Mouse (Mus musculus) hindbrain, embryonic 11.5 days (tissue): ENCODE measurements around the gene Ddb2. TPM values are rescaled to one million over a fixed set of nuclear protein-coding genes. Genes with fewer than 3 reads are reported as not detected.

Experiments
- ATAC-seq: fragments of 200-750 bp; cut with Nextera tagmentation; 2 replicates; pipeline ENCODE4 v1.8.0; 2017; ENCODE audit warnings: mild to moderate bottlenecking, moderate TSS enrichment, moderate library complexity; ENCODE audit not compliant: low FRiP score
- DNase-seq: peaks from one replicate; pipeline ENCODE4 v3.0.0-alpha.2; 2015; ENCODE audit warnings: low spot score
- H3K27ac ChIP-seq: fragments of 300-500 bp; sonication (generic); 2 replicates; pipeline ENCODE4 v1.5.1; 2014; ENCODE audit warnings: mild to moderate bottlenecking, low read depth, low read length
- H3K27me3 ChIP-seq: fragments of 300-500 bp; sonication (generic); 2 replicates; pipeline ENCODE4 v1.6.1; 2014; ENCODE audit warnings: mild to moderate bottlenecking, low read length, moderate library complexity, mixed read lengths; ENCODE audit not compliant: control insufficient read depth, insufficient read depth
- H3K36me3 ChIP-seq: fragments of 300-500 bp; sonication (generic); 2 replicates; pipeline ENCODE4 v1.6.1; 2014; ENCODE audit warnings: mild to moderate bottlenecking, low read length, moderate library complexity, mixed read lengths; ENCODE audit not compliant: control insufficient read depth, insufficient read depth
- H3K4me1 ChIP-seq: fragments of 300-500 bp; sonication (generic); replicated peaks from 2 replicates; pipeline ENCODE4 v1.6.1; 2014; ENCODE audit warnings: low read length, mixed read lengths; ENCODE audit not compliant: control insufficient read depth, insufficient read depth
- H3K4me2 ChIP-seq: fragments of 300-500 bp; sonication (generic); replicated peaks from 2 replicates; pipeline ENCODE4 v1.6.1; 2014; ENCODE audit warnings: mild to moderate bottlenecking, low read depth, low read length
- H3K4me3 ChIP-seq: fragments of 300-500 bp; sonication (generic); 2 replicates; pipeline ENCODE4 v1.5.1; 2014; ENCODE audit warnings: low read depth, low read length
- H3K9ac ChIP-seq: fragments of 300-500 bp; sonication (generic); 2 replicates; pipeline ENCODE4 v1.6.1; 2014; ENCODE audit warnings: low read depth, low read length
- H3K9me3 ChIP-seq: fragments of 300-500 bp; sonication (generic); 2 replicates; pipeline ENCODE4 v1.6.1; 2016; ENCODE audit warnings: low read length; ENCODE audit not compliant: control insufficient read depth
- WGBS: fragments of 180-500 bp; shearing (Covaris S2); extraction: QIAGEN DNeasy Blood & Tissue Kit; methylation state at CpG from one replicate; pipeline ENCODE4 v1.1.7; 2014; 5-methylcytosine and 5-hydroxymethylcytosine counted together
- polyA plus RNA-seq: library from polyadenylated mRNA; unstranded; fragments of >200 nt; fragmentation: Nextera tagmentation; extraction: Ambion mirVana; gene quantifications from 2 replicates; pipeline ENCODE4 v1.2.1, GENCODE M21; 2014

Gene Ddb2
- polyA plus RNA-seq, 1 experiment from 2014 or later, result 6.2 TPM

DNA sequence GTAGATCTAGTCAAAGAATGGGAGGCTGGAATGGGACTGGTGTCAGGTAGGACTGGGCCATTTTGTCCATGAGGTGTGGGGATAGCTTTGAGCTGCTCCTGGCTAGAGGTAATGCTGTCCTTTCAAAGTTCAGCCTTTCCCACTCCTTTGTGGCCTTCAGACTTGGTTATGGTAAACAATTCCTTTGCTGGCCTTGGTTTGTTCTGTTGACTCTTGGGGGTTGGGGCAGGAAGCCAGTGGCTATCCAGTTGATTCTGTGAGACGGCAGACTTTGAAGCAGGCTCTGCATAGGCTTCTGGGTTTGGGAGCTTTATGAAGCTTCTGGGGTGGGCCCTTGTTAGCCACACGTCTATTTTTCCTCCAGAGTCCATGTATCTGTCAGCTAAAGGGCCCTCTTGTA is 31.9 kb upstream of the Ddb2 start:
- DNase-seq, result no peak
- ATAC-seq, result no peak
- 89% methylated on average over 2 of the region's 2 CpGs for WGBS
- H3K27ac ChIP-seq, result no peak overlapping the region
- H3K27me3 ChIP-seq, result no peaks in the 10 kb centered on the region
- H3K4me2 ChIP-seq, result no peak overlapping the region
- no peak overlapping the region for H3K4me3 ChIP-seq
- no peaks in the 10 kb centered on the region; the same call in none of the 2 replicates for H3K4me1 ChIP-seq
- H3K9me3 ChIP-seq, result no peaks in the 10 kb centered on the region
- H3K36me3 ChIP-seq, result peaks cover 12% of the 10 kb centered on the region; the same call in 1 of the 2 replicates
- no peak overlapping the region for H3K9ac ChIP-seq

DNA sequence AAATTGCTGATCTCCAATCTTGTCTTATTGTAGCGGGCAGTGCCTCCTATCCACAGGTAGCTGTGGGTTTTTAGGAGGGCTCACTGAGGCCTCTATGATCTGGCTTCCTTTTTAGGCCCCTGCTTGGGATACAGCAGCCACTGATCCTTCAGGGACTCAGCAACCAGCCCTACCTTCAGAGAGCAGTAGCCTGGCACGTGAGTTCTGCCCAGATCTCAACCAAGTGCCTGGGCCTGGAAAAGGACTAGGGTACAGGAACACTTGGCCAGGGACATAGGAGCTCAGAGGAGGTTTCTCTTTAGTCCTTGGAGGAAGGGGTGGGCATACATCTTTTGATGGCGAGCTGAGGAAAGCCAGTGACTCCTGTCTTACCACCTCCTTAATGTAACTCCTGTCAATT is 31.3 kb upstream of the Ddb2 start:
- Histone ChIP-seq H3K36me3 (peaks cover 9% of the 10 kb centered on the region; the same call in 1 of the 2 replicates), H3K27me3 (no peaks in the 10 kb centered on the region), H3K9ac (no peak overlapping the region), H3K27ac (no peak overlapping the region), H3K4me2 (no peak overlapping the region), H3K9me3 (no peaks in the 10 kb centered on the region), H3K4me3 (no peak overlapping the region), H3K4me1 (no peaks in the 10 kb centered on the region; the same call in none of the 2 replicates)
- ATAC-seq, result no peak
- DNase-seq, result no peak
- 95% methylated on average over 3 of the region's 3 CpGs for WGBS

DNA sequence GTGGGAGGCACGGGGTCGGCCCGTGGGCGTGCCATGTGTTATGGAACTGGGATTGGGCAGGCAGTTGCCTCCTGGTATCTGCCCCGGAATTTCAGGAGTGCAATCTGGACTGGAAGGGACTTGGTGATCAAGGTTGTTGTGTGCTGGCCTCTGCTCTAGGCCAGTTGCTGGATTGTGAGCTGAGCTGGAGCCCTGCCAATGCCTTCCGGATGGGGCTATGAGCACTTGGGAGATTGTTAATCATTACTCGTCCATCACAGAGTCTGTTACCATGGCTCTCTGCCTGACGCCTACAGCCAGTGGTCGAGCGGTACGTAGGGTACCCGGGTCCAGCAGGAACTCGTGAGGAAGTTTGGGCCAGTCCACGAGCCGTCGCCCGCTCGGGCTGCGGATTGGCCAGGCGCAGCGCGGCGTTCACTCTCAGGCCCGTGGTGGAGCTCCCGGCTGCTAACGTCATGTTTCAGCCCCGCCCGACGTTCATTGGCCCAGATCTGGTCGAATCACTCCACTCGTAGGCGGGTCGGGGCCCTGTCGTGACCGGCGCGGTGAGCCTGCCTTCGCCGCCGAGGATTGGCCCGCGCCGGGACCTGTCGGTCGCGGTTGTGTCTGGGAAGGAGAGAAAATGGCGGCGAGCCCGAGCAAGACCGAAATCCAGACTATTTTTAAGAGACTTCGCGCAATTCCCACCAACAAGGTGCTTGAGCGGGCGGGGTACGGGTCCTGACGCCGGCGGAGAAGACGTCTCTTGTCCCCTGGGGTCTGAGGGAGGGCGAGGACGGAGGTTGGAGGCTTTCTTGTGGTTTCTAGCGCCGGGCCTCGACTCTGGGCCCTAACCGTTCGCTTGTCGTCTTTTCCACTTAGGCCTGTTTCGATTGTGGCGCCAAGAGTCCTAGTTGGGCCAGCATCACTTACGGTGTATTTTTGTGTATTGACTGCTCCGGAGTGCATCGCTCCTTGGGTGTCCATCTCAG is 28.2 kb upstream of the Ddb2 start, which contains the start of gene Arfgap2:
Gene Arfgap2 (plus strand): TSS at position 264 of the 971 bp plus-strand sequence.
- H3K27me3 ChIP-seq, result no peaks in the 10 kb centered on the region
- peak within 1 kb of the TSS; percentile 86 for H3K4me3 ChIP-seq
- no peaks in the 10 kb centered on the region; the same call in none of the 2 replicates for H3K4me1 ChIP-seq
- 0 out of 2 replicates have a peak, but pooled peaks cover 6% of the 10 kb centered on the region for H3K36me3 ChIP-seq
- H3K9me3 ChIP-seq, result no peaks in the 10 kb centered on the region
- peak within 1 kb of the TSS; percentile 87 for H3K27ac ChIP-seq
- WGBS, result 2% methylated on average over 72 of the region's 72 CpGs
- H3K4me2 ChIP-seq, result peak within 1 kb of the TSS; percentile 80
- ATAC-seq (peak; percentile 99), DNase-seq (peak; percentile 95)
- peak within 1 kb of the TSS; percentile 92 for H3K9ac ChIP-seq

DNA sequence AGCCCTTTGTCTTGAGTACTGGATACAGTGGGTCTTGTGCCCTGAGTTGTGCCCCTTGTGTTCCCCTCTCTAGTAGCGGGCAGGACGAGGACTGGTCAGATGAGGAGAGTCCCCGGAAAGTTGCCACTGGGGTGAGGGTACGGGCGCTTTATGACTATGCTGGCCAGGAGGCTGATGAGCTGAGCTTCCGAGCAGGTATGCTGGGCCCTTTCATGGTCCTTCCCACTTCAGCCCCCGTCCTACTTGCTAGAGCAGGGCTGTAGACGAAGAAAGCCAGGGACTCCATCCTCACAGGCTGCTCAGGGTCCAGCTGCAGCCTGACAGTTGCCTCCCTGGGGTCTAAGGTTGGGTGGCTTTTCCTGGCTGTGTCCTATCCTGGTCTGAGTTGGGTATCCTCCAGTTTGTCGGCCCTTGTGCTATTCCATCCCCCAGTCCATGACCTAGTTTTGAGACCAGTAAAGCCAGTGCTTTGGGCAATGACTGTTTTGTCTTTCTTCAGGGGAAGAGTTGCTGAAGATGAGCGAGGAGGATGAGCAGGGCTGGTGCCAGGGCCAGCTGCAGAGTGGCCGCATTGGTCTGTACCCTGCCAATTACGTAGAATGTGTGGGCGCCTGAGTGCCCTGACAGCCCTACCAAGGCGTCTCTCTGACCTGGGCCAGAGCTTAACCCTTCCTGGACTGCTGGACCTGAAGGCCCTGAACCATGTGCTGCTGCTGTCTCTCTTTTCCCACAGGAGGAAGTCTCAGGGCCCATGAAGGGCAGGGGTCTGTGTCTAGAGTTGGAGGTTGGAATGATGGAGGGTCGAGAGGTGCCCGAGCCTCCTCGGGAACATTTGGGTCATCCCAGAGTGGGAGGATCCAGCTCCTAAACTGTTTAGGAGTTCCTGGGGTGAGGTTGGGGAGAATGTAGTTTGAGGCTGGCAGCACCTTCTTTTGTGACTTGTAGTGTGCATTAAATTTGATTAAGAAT is 27.2 kb upstream of the Ddb2 start:
- H3K9me3 ChIP-seq, result no peaks in the 10 kb centered on the region
- no peaks in the 10 kb centered on the region for H3K27me3 ChIP-seq
- no peak for DNase-seq
- no peaks in the 10 kb centered on the region; the same call in none of the 2 replicates for H3K4me1 ChIP-seq
- no peak overlapping the region; the same call in 1 of the 2 replicates for H3K4me3 ChIP-seq
- peak overlapping the region; percentile 56 for H3K9ac ChIP-seq
- ATAC-seq, result peak; percentile 1
- H3K27ac ChIP-seq, result peak overlapping the region; percentile 49
- WGBS, result 89% methylated on average over 17 of the region's 17 CpGs
- H3K36me3 ChIP-seq, result 0 out of 2 replicates have a peak, but pooled peaks cover 3% of the 10 kb centered on the region
- H3K4me2 ChIP-seq, result peak overlapping the region; percentile 65

DNA sequence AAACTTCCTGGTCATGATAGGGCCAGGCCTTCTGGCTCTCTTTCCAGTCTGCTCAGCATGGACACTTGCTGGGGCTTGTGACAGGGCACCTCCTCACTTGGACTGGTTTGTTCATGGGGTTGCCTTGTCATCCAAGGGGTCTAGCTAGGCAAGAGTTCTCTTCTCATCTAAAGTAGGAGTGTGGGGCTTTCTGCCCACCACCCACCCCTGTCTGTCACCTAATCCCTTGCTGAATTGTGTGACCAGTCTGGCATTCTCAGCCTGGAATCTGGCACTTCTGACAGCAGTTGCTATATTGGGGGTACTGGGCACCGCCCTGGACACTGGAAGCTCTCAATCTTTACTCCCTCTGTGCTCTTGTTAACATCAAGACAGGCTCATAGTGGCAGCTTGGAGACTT is 22.7 kb upstream of the Ddb2 start:
- Histone ChIP-seq H3K4me2 (no peak overlapping the region), H3K27me3 (peaks cover 12% of the 10 kb centered on the region), H3K36me3 (0 out of 2 replicates have a peak, but pooled peaks cover 3% of the 10 kb centered on the region), H3K27ac (no peak overlapping the region), H3K4me1 (peaks cover 16% of the 10 kb centered on the region), H3K9me3 (no peaks in the 10 kb centered on the region), H3K4me3 (no peak overlapping the region), H3K9ac (no peak overlapping the region)
- DNase-seq (no peak), ATAC-seq (no peak)
- WGBS, result 90% methylated on average over 1 of the region's 1 CpGs

DNA sequence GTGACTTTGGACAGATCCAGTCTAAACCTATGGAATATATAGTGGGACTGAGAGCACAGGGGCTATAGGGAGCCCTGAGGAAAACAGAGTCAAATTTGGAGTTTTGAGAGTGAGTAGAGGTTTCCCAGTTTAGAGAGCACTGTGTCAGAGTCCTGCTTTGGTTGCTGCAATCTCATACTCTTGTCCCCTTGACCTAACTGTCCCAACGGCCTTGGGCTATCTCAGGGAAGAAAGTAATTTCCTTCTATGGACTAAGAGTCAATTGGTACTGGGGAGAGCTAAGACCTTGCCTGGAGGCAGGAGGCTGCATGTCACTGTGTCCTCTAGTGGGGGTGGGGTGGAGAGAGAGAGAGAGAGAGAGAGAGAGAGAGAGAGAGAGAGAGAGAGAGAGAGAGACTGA is 22.0 kb upstream of the Ddb2 start:
- Histone ChIP-seq H3K27ac (no peak overlapping the region), H3K9me3 (no peaks in the 10 kb centered on the region), H3K36me3 (0 out of 2 replicates have a peak, but pooled peaks cover 3% of the 10 kb centered on the region), H3K4me3 (no peak overlapping the region), H3K4me1 (peaks cover 16% of the 10 kb centered on the region), H3K27me3 (peaks cover 13% of the 10 kb centered on the region), H3K4me2 (no peak overlapping the region), H3K9ac (no peak overlapping the region)
- no peak for DNase-seq
- WGBS, result 62% methylated on average over 1 of the region's 1 CpGs
- no peak for ATAC-seq

DNA sequence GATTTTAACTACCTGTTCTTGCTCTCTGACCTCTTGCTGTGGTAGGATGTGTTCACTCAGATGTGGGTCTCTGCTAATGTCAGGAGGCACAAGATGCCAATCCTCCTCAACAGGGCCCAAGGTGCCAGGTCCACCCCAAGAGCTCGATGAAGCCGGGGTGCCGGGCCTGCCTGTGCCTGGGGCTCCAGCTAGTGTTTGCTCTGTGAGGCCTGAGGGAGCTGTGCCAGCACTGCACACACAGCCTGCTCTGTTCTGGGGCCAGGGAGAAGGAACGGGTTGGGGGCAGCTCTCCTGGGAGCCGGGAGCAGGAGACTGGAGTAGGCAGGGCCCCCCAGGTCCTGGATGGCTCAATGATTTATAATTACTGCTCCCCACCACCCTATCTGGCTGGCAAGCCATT is 21.3 kb upstream of the Ddb2 start:
- no peak for DNase-seq
- Histone ChIP-seq H3K4me2 (peak overlapping the region; percentile 99), H3K36me3 (0 out of 2 replicates have a peak, but pooled peaks cover 3% of the 10 kb centered on the region), H3K27me3 (peaks cover 13% of the 10 kb centered on the region), H3K27ac (no peak overlapping the region), H3K9me3 (no peaks in the 10 kb centered on the region), H3K9ac (no peak overlapping the region), H3K4me1 (peaks cover 16% of the 10 kb centered on the region), H3K4me3 (peak overlapping the region; percentile 53; the same call in 1 of the 2 replicates)
- no peak for ATAC-seq
- 78% methylated on average over 5 of the region's 5 CpGs for WGBS
